Mouse (Mus musculus) lung, embryonic 16.5 days (tissue): Measurements from ENCODE around the gene Fbln7. TPM values are rescaled to one million over a fixed set of nuclear protein-coding genes. Genes with fewer than 3 reads are reported as not detected.

Experiments used
- ATAC-seq: fragments of 200-750 bp; cut with Nextera tagmentation; 2 replicates; pipeline ENCODE4 v1.8.0; 2017; ENCODE audit warnings: low read depth, mild to moderate bottlenecking, moderate library complexity
- H3K27ac ChIP-seq: fragments of 300-500 bp; sonication (generic); 2 replicates; pipeline ENCODE4 v1.5.1; 2014; ENCODE audit warnings: mild to moderate bottlenecking, control low read depth, low read length
- H3K27me3 ChIP-seq: fragments of 300-500 bp; sonication (generic); 2 replicates; pipeline ENCODE4 v1.6.1; 2014; ENCODE audit warnings: low read depth, low read length, mixed read lengths; ENCODE audit not compliant: control insufficient read depth, insufficient read depth
- H3K36me3 ChIP-seq: fragments of 300-500 bp; sonication (generic); 2 replicates; pipeline ENCODE4 v1.6.1; 2014; ENCODE audit warnings: low read length; ENCODE audit not compliant: control insufficient read depth, insufficient read depth
- H3K4me1 ChIP-seq: fragments of 300-500 bp; sonication (generic); replicated peaks from 2 replicates; pipeline ENCODE4 v1.6.1; 2014; ENCODE audit warnings: low read length, mixed read lengths; ENCODE audit not compliant: control insufficient read depth, insufficient read depth
- H3K4me2 ChIP-seq: fragments of 300-500 bp; sonication (generic); 2 replicates; pipeline ENCODE4 v1.6.1; 2014; ENCODE audit warnings: low read depth, low read length, control low read depth
- H3K4me3 ChIP-seq: fragments of 300-500 bp; sonication (generic); 2 replicates; pipeline ENCODE4 v1.5.1; 2014; ENCODE audit warnings: mild to moderate bottlenecking, low read length, control low read depth
- H3K9ac ChIP-seq: fragments of 300-500 bp; sonication (generic); 2 replicates; pipeline ENCODE4 v1.6.1; 2014; ENCODE audit warnings: low read length, control low read depth
- H3K9me3 ChIP-seq: fragments of 300-500 bp; sonication (generic); 2 replicates; pipeline ENCODE4 v1.6.1; 2016; ENCODE audit warnings: low read length; ENCODE audit not compliant: control insufficient read depth
- WGBS: fragments of 180-500 bp; shearing (Covaris S2); extraction: QIAGEN DNeasy Blood & Tissue Kit; methylation state at CpG from one replicate; pipeline ENCODE4 v1.1.7; 2014; 5-methylcytosine and 5-hydroxymethylcytosine counted together
- polyA plus RNA-seq: library from polyadenylated mRNA; unstranded; fragments of >200 nt; fragmentation: Nextera tagmentation; extraction: Ambion mirVana; gene quantifications from 2 replicates; pipeline ENCODE4 v1.2.1, GENCODE M21; 2015

The Fbln7 gene
- 7.9 and 8.0 TPM in 2 replicates for polyA plus RNA-seq

GRCm38 (mm10) chr2:128862636-128863035 is at the start of gene Fbln7:
TSS of gene Fbln7 (plus strand) at chr2:128862981.
- Histone ChIP-seq H3K27me3 (peaks cover 3% of the 10 kb centered on the region; the same call in 1 of the 2 replicates), H3K9me3 (no peaks in the 10 kb centered on the region), H3K4me2 (peak within 1 kb of the TSS; percentile 94), H3K9ac (peak within 1 kb of the TSS; percentile 69), H3K36me3 (no peaks in the 10 kb centered on the region), H3K4me1 (peaks cover 9% of the 10 kb centered on the region), H3K4me3 (peak within 1 kb of the TSS; percentile 58), H3K27ac (no peak within 1 kb of the TSS)
- WGBS: 90% methylated on average over 9 of the region's 9 CpGs
- ATAC-seq: no peak

GRCm38 (mm10) chr2:128816311-128816710 is 46.5 kb upstream of the Fbln7 start:
- peaks cover 12% of the 10 kb centered on the region for H3K4me1 ChIP-seq
- no peaks in the 10 kb centered on the region for H3K36me3 ChIP-seq
- no peak overlapping the region for H3K4me2 ChIP-seq
- H3K9me3 ChIP-seq: no peaks in the 10 kb centered on the region
- 74% methylated on average over 1 of the region's 1 CpGs for WGBS
- no peak overlapping the region for H3K27ac ChIP-seq
- no peaks in the 10 kb centered on the region for H3K27me3 ChIP-seq
- no peak overlapping the region for H3K4me3 ChIP-seq
- no peak for ATAC-seq
- no peak overlapping the region for H3K9ac ChIP-seq

- H3K27ac ChIP-seq: 0 out of 2 replicates have a peak overlapping the region, but pooled peaks have one; percentile 25
These were observed 45.9 kb upstream of the Fbln7 start for GRCm38 (mm10) chr2:128816916-128817315.

GRCm38 (mm10) chr2:128817387-128817785 is 45.4 kb upstream of the Fbln7 start:
- peak; percentile 47 for ATAC-seq
- peak overlapping the region; percentile 86 for H3K27ac ChIP-seq
- H3K36me3 ChIP-seq: no peaks in the 10 kb centered on the region
- peak overlapping the region; percentile 43 for H3K9ac ChIP-seq
- H3K27me3 ChIP-seq: no peaks in the 10 kb centered on the region
- peak overlapping the region; percentile 92 for H3K4me3 ChIP-seq
- under 1% methylated on average over 7 of the region's 7 CpGs for WGBS
- peaks cover 12% of the 10 kb centered on the region for H3K4me1 ChIP-seq
- H3K9me3 ChIP-seq: no peaks in the 10 kb centered on the region
- peak overlapping the region; percentile 54 for H3K4me2 ChIP-seq

More at GRCm38 (mm10) chr2:128816916-128817315, 45.9 kb upstream of the Fbln7 start:
- Histone ChIP-seq H3K4me1 (peaks cover 12% of the 10 kb centered on the region), H3K36me3 (no peaks in the 10 kb centered on the region), H3K9me3 (no peaks in the 10 kb centered on the region), H3K9ac (0 out of 2 replicates have a peak overlapping the region, but pooled peaks have one; percentile 5), H3K4me3 (no peak overlapping the region), H3K27me3 (no peaks in the 10 kb centered on the region), H3K4me2 (peak overlapping the region; percentile 42)
- 42% methylated on average over 6 of the region's 6 CpGs for WGBS
- no peak for ATAC-seq

DNA sequence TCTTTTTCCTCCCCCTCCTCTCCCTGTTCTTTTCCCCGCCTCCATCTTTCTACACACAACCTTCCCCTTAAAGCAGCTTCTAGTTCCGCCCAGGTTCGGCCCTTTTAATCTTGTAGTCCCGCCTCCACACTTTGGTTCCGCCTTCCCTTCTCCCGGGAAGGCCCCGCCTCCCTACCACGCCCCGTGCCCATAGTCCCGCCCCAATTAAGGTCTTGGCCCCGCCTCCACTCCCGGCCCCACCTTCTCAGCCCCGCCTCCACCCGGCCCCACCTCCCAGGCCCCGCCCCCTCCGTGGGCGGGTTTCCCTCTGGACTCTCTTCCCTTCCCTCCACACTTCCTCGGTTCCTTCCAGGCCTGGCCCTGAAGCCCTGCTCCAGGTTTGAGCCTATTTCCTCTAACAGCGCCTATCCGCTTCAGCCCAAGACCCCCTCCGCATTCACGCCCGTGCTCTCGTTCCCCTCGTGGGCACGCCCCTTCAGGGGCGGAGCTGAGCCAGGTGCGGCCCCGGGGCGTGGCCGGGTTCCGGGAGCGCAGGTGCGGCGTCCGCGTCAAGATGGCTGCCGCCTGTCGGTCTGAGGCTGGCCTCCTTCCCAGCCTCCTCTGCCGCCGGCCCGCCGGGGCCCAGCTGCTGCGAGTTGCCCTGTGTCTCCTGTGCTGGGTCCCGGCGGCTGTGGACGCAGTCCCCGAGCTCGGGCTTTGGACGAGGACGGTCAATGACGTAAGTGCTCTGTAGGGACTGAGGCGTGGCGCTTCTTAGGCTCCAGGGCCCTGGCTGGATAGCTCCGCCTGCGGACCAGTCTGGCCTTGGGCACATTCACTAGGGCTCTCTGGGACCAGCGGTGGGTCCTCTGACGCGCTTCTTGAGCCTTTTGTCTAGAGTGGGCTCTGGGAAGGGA is 44.7 kb upstream of the Fbln7 start, which contains the start of gene Tmem87b:
Tmem87b (plus strand) TSS at position 333 of the 896 bp plus-strand sequence.
- under 1% methylated on average over 59 of the region's 59 CpGs for WGBS
- H3K4me1 ChIP-seq: peaks cover 12% of the 10 kb centered on the region
- H3K27me3 ChIP-seq: no peaks in the 10 kb centered on the region
- peak within 1 kb of the TSS; percentile 96 for H3K27ac ChIP-seq
- ATAC-seq: peak; percentile 93
- H3K4me3 ChIP-seq: peak within 1 kb of the TSS; percentile 92
- H3K4me2 ChIP-seq: peak within 1 kb of the TSS; percentile 82
- H3K9me3 ChIP-seq: no peaks in the 10 kb centered on the region
- H3K36me3 ChIP-seq: no peaks in the 10 kb centered on the region
- peak within 1 kb of the TSS; percentile 78 for H3K9ac ChIP-seq

DNA sequence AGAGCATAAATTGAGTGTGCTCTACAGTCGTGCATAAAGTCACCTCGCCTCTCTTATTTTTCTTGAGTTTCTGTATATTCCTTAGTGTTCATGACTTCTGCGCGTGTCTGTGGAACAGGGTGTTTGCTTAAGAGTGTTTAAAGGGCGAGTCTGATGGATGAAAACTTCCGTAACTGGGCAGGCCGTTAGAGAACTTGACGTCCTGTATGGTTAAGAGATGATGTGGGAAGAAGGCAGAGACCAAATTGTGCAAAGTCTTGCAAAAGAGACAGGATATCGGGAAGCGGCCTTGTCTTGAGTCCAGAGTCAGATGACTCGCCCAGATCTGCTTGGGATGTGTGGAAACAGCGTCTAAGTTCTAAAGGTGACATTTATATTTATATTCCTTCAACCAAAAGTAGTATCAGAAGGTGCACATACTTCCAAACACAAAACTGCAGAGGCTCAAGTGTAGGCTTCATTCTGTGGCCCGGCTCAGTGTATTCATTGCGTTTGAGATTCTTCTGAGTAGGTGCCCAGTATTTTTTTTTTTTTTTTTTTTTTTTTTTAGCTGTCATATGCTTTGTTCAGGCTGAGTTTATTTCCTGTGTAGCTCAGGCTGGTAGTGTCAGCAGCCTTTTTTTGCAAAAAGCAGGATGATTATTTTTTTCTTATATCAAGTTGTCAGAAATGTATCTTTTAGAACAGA is 43.7 kb upstream of the Fbln7 start:
- Histone ChIP-seq H3K4me3 (peak overlapping the region; percentile 92), H3K4me2 (peak overlapping the region; percentile 82), H3K27ac (peak overlapping the region; percentile 96), H3K27me3 (no peaks in the 10 kb centered on the region), H3K4me1 (peaks cover 12% of the 10 kb centered on the region), H3K9me3 (no peaks in the 10 kb centered on the region), H3K36me3 (no peaks in the 10 kb centered on the region), H3K9ac (peak overlapping the region; percentile 78)
- WGBS: 7% methylated on average over 14 of the region's 14 CpGs
- ATAC-seq: no peak

GRCm38 (mm10) chr2:128820631-128821030 is 42.1 kb upstream of the Fbln7 start:
- no peak for ATAC-seq
- Histone ChIP-seq H3K9ac (no peak overlapping the region), H3K4me2 (no peak overlapping the region), H3K4me3 (no peak overlapping the region), H3K9me3 (no peaks in the 10 kb centered on the region), H3K36me3 (no peaks in the 10 kb centered on the region), H3K27ac (no peak overlapping the region), H3K27me3 (no peaks in the 10 kb centered on the region), H3K4me1 (peaks cover 12% of the 10 kb centered on the region)
- 84% methylated on average over 2 of the region's 2 CpGs for WGBS

DNA sequence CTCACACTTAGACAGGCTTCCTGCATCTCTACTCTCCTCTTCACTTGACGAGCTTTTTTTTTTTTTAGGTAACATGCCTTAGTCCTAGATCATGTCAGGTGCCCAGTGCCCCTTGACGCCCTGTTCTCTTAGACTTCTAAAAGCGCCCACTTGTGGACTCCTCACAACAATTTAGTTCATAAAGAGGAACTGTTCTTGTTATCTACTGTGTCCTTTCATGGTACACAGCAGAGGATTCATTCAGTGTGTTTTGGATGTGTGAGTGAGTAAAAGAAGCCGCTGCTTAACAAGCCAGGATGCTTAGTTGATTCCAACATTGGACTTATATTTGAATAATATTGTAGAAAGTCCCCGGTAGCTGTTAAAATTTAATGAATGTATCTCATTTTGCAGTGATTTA is 38.9 kb upstream of the Fbln7 start:
- Histone ChIP-seq H3K4me2 (no peak overlapping the region), H3K9me3 (no peaks in the 10 kb centered on the region), H3K36me3 (peaks cover 6% of the 10 kb centered on the region), H3K27me3 (no peaks in the 10 kb centered on the region), H3K4me3 (no peak overlapping the region), H3K9ac (no peak overlapping the region), H3K27ac (no peak overlapping the region), H3K4me1 (peaks cover 10% of the 10 kb centered on the region)
- WGBS: 83% methylated on average over 5 of the region's 5 CpGs
- ATAC-seq: no peak

GRCm38 (mm10) chr2:128827787-128828186 is 35.0 kb upstream of the Fbln7 start:
- H3K27me3 ChIP-seq: no peaks in the 10 kb centered on the region
- H3K4me1 ChIP-seq: peaks cover 5% of the 10 kb centered on the region
- ATAC-seq: no peak
- H3K9ac ChIP-seq: no peak overlapping the region
- WGBS: 92% methylated on average over 1 of the region's 1 CpGs
- H3K27ac ChIP-seq: no peak overlapping the region
- no peaks in the 10 kb centered on the region for H3K9me3 ChIP-seq
- peaks cover 11% of the 10 kb centered on the region for H3K36me3 ChIP-seq
- H3K4me2 ChIP-seq: no peak overlapping the region
- H3K4me3 ChIP-seq: no peak overlapping the region
